Mouse (Mus musculus): ENCODE measurements around the gene Cntnap2. TPM values are rescaled to one million over a fixed set of nuclear protein-coding genes. Genes with fewer than 3 reads are reported as not detected.
"Not testable (repeated sequence)": the region's sequence is repeated elsewhere in the genome, so short reads cannot be mapped to it uniquely, and the experiment has no call there.

Cntnap2 gene
- polyA plus RNA-seq, 1 experiment from 2014 or later = 48.2 TPM

- H3K36me3 ChIP-seq (ENCODE audit: control insufficient read depth, insufficient read depth, low read length); H3K4me3 ChIP-seq (ENCODE audit: low read length); H3K4me1 ChIP-seq (ENCODE audit: control insufficient read depth, insufficient read depth, low read depth, low read length); H3K4me2 ChIP-seq (ENCODE audit: low read length); H3K27ac ChIP-seq (ENCODE audit: low read depth, low read length); H3K27me3 ChIP-seq (replicated peaks; ENCODE audit: control insufficient read depth, insufficient read depth, low read length); H3K9me3 ChIP-seq (ENCODE audit: control insufficient read depth, low read length); ATAC-seq; H3K9ac ChIP-seq (ENCODE audit: low read depth, low read length): not testable (repeated sequence)
Measured at GRCm38 (mm10) chr6:47183850-47184249, 2124.7 kb downstream of the Cntnap2 start.

GRCm38 (mm10) chr6:47188193-47188592 lies 2129.0 kb downstream of the Cntnap2 start:
- no peak overlapping the region for H3K4me3 ChIP-seq (ENCODE audit: low read length)
- H3K4me1 ChIP-seq (ENCODE audit: control insufficient read depth, insufficient read depth, low read depth, low read length) = no peaks in the 10 kb centered on the region
- H3K36me3 ChIP-seq (ENCODE audit: control insufficient read depth, insufficient read depth, low read length) = no peaks in the 10 kb centered on the region
- WGBS = 62% methylated on average over 7 of the region's 7 CpGs
- H3K27me3 ChIP-seq (replicated peaks; ENCODE audit: control insufficient read depth, insufficient read depth, low read length) = no peaks in the 10 kb centered on the region
- H3K9me3 ChIP-seq (ENCODE audit: control insufficient read depth, low read length) = no peaks in the 10 kb centered on the region
- no peak for ATAC-seq
- no peak overlapping the region for H3K27ac ChIP-seq (ENCODE audit: low read depth, low read length)
- H3K4me2 ChIP-seq (ENCODE audit: low read length) = no peak overlapping the region
- H3K9ac ChIP-seq (ENCODE audit: low read depth, low read length) = no peak overlapping the region

DNA sequence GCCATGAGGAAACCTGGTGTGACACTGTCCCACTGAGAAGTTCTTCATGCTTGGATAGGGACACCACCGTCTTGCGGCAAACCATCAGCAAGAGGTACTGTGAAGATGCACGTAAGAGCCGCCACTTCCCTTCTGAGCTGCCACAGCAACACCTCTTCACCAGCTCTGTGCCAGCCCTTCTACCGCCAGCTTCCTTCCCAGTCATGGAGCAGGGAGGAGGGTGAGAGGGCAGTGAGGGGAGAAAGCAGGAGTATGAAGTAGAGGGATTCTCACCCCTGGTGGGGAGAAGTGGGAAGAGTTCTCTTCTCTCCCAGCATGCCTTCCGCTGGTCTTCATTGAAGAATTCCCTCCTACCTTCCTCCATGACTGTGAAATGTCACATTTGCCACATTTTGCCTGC lies 2129.4 kb downstream of the Cntnap2 start:
- 90% methylated on average over 6 of the region's 6 CpGs for WGBS
- H3K4me3 ChIP-seq (ENCODE audit: low read length); H3K9me3 ChIP-seq (ENCODE audit: control insufficient read depth, low read length); H3K36me3 ChIP-seq (ENCODE audit: control insufficient read depth, insufficient read depth, low read length); H3K27me3 ChIP-seq (replicated peaks; ENCODE audit: control insufficient read depth, insufficient read depth, low read length); H3K27ac ChIP-seq (ENCODE audit: low read depth, low read length); H3K4me2 ChIP-seq (ENCODE audit: low read length); ATAC-seq; H3K9ac ChIP-seq (ENCODE audit: low read depth, low read length); H3K4me1 ChIP-seq (ENCODE audit: control insufficient read depth, insufficient read depth, low read depth, low read length): not testable (repeated sequence)

DNA sequence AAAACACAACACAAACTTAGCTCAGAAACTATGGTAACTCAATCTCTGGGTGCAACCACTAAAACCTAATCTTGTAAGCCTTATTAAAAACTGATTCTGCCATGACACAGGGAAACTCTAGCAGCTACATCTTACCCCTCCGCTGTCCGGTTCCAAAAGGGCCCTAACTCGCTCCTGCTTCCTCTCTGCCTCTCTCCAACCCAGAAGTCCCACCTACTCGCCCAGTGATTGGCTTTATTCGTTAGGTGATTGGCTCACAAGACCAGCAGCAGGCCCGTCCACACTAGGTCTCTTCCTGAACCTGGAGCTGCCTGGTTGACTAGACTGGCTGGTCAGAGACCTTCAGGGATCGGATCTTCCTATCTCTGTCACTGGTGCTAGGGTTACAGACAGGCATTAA lies 2131.1 kb downstream of the Cntnap2 start:
- no peak overlapping the region for H3K27ac ChIP-seq (ENCODE audit: low read depth, low read length)
- no peak overlapping the region for H3K4me3 ChIP-seq (ENCODE audit: low read length)
- no peak overlapping the region for H3K4me2 ChIP-seq (ENCODE audit: low read length)
- H3K36me3 ChIP-seq (ENCODE audit: control insufficient read depth, insufficient read depth, low read length) = no peaks in the 10 kb centered on the region
- no peaks in the 10 kb centered on the region for H3K4me1 ChIP-seq (ENCODE audit: control insufficient read depth, insufficient read depth, low read depth, low read length)
- no peak overlapping the region for H3K9ac ChIP-seq (ENCODE audit: low read depth, low read length)
- WGBS = 77% methylated on average over 7 of the region's 7 CpGs
- no peak for ATAC-seq
- H3K27me3 ChIP-seq (replicated peaks; ENCODE audit: control insufficient read depth, insufficient read depth, low read length) = no peaks in the 10 kb centered on the region
- H3K9me3 ChIP-seq (ENCODE audit: control insufficient read depth, low read length) = no peaks in the 10 kb centered on the region

- no peaks in the 10 kb centered on the region for H3K27me3 ChIP-seq (replicated peaks; ENCODE audit: control insufficient read depth, insufficient read depth, low read length)
- H3K4me3 ChIP-seq (ENCODE audit: low read length) = no peak overlapping the region
- ATAC-seq = no peak
- H3K27ac ChIP-seq (ENCODE audit: low read depth, low read length) = no peak overlapping the region
- no peak overlapping the region for H3K9ac ChIP-seq (ENCODE audit: low read depth, low read length)
- H3K4me2 ChIP-seq (ENCODE audit: low read length) = peak overlapping the region; percentile 29
- no peaks in the 10 kb centered on the region for H3K9me3 ChIP-seq (ENCODE audit: control insufficient read depth, low read length)
- 21% methylated on average over 7 of the region's 7 CpGs for WGBS
- H3K36me3 ChIP-seq (ENCODE audit: control insufficient read depth, insufficient read depth, low read length) = no peaks in the 10 kb centered on the region
- no peaks in the 10 kb centered on the region for H3K4me1 ChIP-seq (ENCODE audit: control insufficient read depth, insufficient read depth, low read depth, low read length)
Measured at GRCm38 (mm10) chr6:47191277-47191800, 2132.2 kb downstream of the Cntnap2 start.

DNA sequence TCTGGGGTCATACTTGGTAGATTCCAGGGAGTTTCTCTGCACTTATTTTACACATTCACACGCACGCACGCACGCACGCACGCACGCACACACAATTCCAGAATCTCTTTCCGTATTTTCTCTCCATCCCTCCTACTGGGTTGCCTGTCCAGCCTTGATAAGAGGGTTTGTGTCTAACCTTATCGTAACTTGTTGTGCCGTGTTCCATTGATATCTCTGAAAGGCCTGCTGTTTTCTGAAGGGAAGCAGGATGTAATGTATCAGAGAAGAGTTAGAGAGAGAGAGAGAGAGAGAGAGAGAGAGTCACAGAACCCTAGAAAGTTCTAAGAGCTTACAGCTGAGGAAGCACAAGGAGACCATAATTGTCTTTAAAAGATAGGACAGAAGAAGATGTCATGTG lies 2132.8 kb downstream of the Cntnap2 start:
- no peaks in the 10 kb centered on the region for H3K36me3 ChIP-seq (ENCODE audit: control insufficient read depth, insufficient read depth, low read length)
- no peak overlapping the region for H3K27ac ChIP-seq (ENCODE audit: low read depth, low read length)
- no peak overlapping the region; the same call in 1 of the 2 replicates for H3K4me2 ChIP-seq (ENCODE audit: low read length)
- H3K4me3 ChIP-seq (ENCODE audit: low read length) = no peak overlapping the region
- H3K9me3 ChIP-seq (ENCODE audit: control insufficient read depth, low read length) = no peaks in the 10 kb centered on the region
- no peaks in the 10 kb centered on the region for H3K27me3 ChIP-seq (replicated peaks; ENCODE audit: control insufficient read depth, insufficient read depth, low read length)
- H3K4me1 ChIP-seq (ENCODE audit: control insufficient read depth, insufficient read depth, low read depth, low read length) = no peaks in the 10 kb centered on the region
- WGBS = 84% methylated on average over 10 of the region's 10 CpGs
- no peak for ATAC-seq
- no peak overlapping the region for H3K9ac ChIP-seq (ENCODE audit: low read depth, low read length)

- 66% methylated on average over 9 of the region's 9 CpGs for WGBS
- Histone ChIP-seq H3K27me3 (replicated peaks; ENCODE audit: control insufficient read depth, insufficient read depth, low read length) (no peaks in the 10 kb centered on the region), H3K9me3 (ENCODE audit: control insufficient read depth, low read length) (no peaks in the 10 kb centered on the region), H3K4me2 (ENCODE audit: low read length) (no peak overlapping the region), H3K36me3 (ENCODE audit: control insufficient read depth, insufficient read depth, low read length) (no peaks in the 10 kb centered on the region), H3K27ac (ENCODE audit: low read depth, low read length) (no peak overlapping the region), H3K4me1 (ENCODE audit: control insufficient read depth, insufficient read depth, low read depth, low read length) (no peaks in the 10 kb centered on the region), H3K4me3 (ENCODE audit: low read length) (no peak overlapping the region), H3K9ac (ENCODE audit: low read depth, low read length) (no peak overlapping the region)
- no peak for ATAC-seq
Measured at GRCm38 (mm10) chr6:47192478-47192877, 2133.3 kb downstream of the Cntnap2 start.

DNA sequence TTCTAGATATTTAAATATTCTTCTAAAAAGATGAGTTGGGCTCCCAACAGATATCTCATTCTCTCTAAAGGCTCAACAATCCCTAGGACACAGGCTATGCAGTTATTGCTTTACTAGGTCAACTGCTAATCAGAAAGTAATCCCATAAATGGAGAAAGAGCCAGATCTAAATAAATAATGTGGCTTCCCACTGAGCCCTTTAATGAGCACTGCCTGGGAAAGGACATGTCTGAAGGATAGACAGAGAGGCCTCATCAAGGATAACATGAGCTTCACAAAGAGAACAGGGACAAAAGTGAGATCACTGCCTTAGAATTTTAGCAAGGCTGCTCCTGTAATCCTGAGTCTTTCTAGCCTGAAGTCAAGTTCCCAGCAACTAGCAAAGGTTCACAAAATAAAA lies 2138.4 kb downstream of the Cntnap2 start:
- no peaks in the 10 kb centered on the region for H3K36me3 ChIP-seq (ENCODE audit: control insufficient read depth, insufficient read depth, low read length)
- H3K9ac ChIP-seq (ENCODE audit: low read depth, low read length) = no peak overlapping the region
- H3K4me2 ChIP-seq (ENCODE audit: low read length) = no peak overlapping the region
- ATAC-seq = no peak
- no peak overlapping the region for H3K4me3 ChIP-seq (ENCODE audit: low read length)
- H3K4me1 ChIP-seq (ENCODE audit: control insufficient read depth, insufficient read depth, low read depth, low read length) = no peaks in the 10 kb centered on the region
- H3K27ac ChIP-seq (ENCODE audit: low read depth, low read length) = no peak overlapping the region
- H3K27me3 ChIP-seq (replicated peaks; ENCODE audit: control insufficient read depth, insufficient read depth, low read length) = no peaks in the 10 kb centered on the region
- no peaks in the 10 kb centered on the region for H3K9me3 ChIP-seq (ENCODE audit: control insufficient read depth, low read length)

DNA sequence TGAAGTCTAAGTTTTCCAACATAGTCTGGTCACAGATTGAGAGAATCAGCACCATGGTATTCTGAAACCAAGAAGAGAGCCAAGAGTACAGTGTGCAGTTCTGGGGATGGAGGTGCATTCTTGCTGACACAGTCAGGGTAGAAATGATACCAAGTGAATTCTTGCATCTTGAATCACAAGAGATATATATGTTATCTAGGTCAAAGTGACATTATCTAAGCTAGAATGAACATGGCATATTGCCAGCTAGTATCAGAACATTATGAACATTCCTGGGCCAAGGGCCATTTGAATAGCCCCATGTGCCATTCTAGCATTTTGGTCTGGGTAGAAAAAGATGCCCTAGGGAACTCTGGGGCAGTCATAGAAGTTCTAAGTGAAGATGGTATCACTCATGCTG lies 2141.5 kb downstream of the Cntnap2 start:
- Histone ChIP-seq H3K4me3 (ENCODE audit: low read length) (no peak overlapping the region), H3K27ac (ENCODE audit: low read depth, low read length) (no peak overlapping the region), H3K27me3 (replicated peaks; ENCODE audit: control insufficient read depth, insufficient read depth, low read length) (no peaks in the 10 kb centered on the region), H3K9me3 (ENCODE audit: control insufficient read depth, low read length) (no peaks in the 10 kb centered on the region), H3K4me2 (ENCODE audit: low read length) (no peak overlapping the region), H3K4me1 (ENCODE audit: control insufficient read depth, insufficient read depth, low read depth, low read length) (no peaks in the 10 kb centered on the region), H3K36me3 (ENCODE audit: control insufficient read depth, insufficient read depth, low read length) (no peaks in the 10 kb centered on the region), H3K9ac (ENCODE audit: low read depth, low read length) (no peak overlapping the region)
- no peak for ATAC-seq

GRCm38 (mm10) chr6:47208031-47208430 lies 2148.9 kb downstream of the Cntnap2 start:
- Histone ChIP-seq H3K4me1 (ENCODE audit: control insufficient read depth, insufficient read depth, low read depth, low read length) (no peaks in the 10 kb centered on the region), H3K9ac (ENCODE audit: low read depth, low read length) (no peak overlapping the region), H3K4me2 (ENCODE audit: low read length) (no peak overlapping the region), H3K36me3 (ENCODE audit: control insufficient read depth, insufficient read depth, low read length) (no peaks in the 10 kb centered on the region), H3K9me3 (ENCODE audit: control insufficient read depth, low read length) (no peaks in the 10 kb centered on the region), H3K4me3 (ENCODE audit: low read length) (no peak overlapping the region), H3K27ac (ENCODE audit: low read depth, low read length) (no peak overlapping the region), H3K27me3 (replicated peaks; ENCODE audit: control insufficient read depth, insufficient read depth, low read length) (no peaks in the 10 kb centered on the region)
- 78% methylated on average over 1 of the region's 1 CpGs for WGBS
- ATAC-seq = no peak

Data from hindbrain, embryonic 16.5 days (tissue).